Mouse (Mus musculus) cerebellum, postnatal 36 days (tissue): ENCODE results near the gene Gadd45gip1.

Experiments used
- DNase-seq, 2 experiments: peaks; one replicate each; pipeline ENCODE4 v3.0.0; 2021 to 2022; ENCODE audit warnings: mixed read lengths in 2 of 2

The Gadd45gip1 gene

GRCm38 (mm10) chr8:84856434-84856833 lies 25.1 kb downstream of the Gadd45gip1 start:
- no peak for DNase-seq

- DNase-seq, result peak; percentile 94
These were observed 25.6 kb downstream of the Gadd45gip1 start, which contains the start of gene Farsa for GRCm38 (mm10) chr8:84856864-84857441. Gene Farsa (plus strand): TSS chr8:84856989.

- DNase-seq, result peak; percentile 39 to 70
These were observed 40.3 kb downstream of the Gadd45gip1 start, which contains the start of gene Syce2 for GRCm38 (mm10) chr8:84871376-84872308. Gene Syce2 (plus strand): TSS chr8:84872111.

GRCm38 (mm10) chr8:84872309-84872965 lies 41.1 kb downstream of the Gadd45gip1 start:
- peak in 1 of 2 experiments; percentile 17 for DNase-seq

- no peak for DNase-seq
These were observed 41.7 kb downstream of the Gadd45gip1 start for GRCm38 (mm10) chr8:84873016-84873415.

GRCm38 (mm10) chr8:84874339-84874738 lies 43.0 kb downstream of the Gadd45gip1 start:
- DNase-seq, result no peak

- peak; percentile 82 for DNase-seq
These were observed 46.1 kb downstream of the Gadd45gip1 start for GRCm38 (mm10) chr8:84877297-84878035.

- no peak for DNase-seq
These were observed 47.6 kb downstream of the Gadd45gip1 start for GRCm38 (mm10) chr8:84878915-84879314.

- DNase-seq, result no peak
These were observed 53.4 kb downstream of the Gadd45gip1 start for GRCm38 (mm10) chr8:84884728-84885127.
